Mouse (Mus musculus): ENCODE measurements around the gene Pglyrp3. TPM values are rescaled to one million over a fixed set of nuclear protein-coding genes. Genes with fewer than 3 reads are reported as not detected.
A peak's percentile ranks its signal among the peaks of the same experiment; 100 is the strongest.
"Not testable (repeated sequence)": the region's sequence is repeated elsewhere in the genome, so short reads cannot be mapped to it uniquely, and the experiment has no call there.

Gene Pglyrp3
- not detected in 2 replicates for total RNA-seq (2015)
- total RNA-seq (2017) = not detected in 2 replicates

DNA sequence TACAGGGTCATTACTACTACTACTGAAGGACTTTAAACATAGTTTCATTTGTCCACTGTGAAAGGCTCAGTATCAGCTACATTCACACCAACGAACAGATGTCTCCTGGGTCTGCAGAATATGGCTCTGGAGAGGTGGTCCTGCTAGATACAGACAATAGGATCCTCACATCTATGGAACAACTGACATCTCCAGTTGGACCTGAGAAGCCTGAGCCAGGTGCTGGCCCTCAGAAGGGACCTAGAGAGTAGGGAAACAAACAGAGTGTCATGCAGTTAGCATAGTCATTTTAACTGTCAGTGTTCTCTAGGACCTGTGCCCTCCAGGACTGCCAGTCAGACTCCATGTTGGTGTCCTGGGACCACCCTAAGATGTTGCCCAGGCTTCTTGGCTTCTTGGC, at the start of gene Pglyrp3:
Pglyrp3 (plus strand) TSS at position 301 of the 400 bp plus-strand sequence.
- ATAC-seq (replicated peaks; ENCODE audit: poor library complexity) = no peak

DNA sequence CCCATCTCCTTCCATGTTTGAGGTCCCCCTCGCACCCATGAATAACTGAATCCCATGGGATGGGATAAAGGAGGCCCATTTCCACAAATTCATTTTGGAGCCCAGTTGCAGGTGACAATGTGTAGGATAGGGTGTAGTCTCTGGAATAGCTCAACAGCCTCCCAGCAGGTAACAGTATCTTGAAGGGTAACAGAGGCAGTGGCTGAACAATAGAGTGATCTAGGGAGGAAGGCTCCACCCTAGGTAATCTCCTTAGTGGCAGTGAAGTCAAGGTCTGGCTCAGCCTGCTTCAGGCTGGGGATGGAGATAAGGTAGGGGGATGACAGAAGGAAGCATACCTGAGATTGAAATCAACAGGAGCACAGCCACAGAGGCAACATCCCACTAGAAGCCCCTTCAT, 3.4 kb upstream of the Pglyrp3 start:
- no peak for ATAC-seq (replicated peaks; ENCODE audit: poor library complexity)

DNA sequence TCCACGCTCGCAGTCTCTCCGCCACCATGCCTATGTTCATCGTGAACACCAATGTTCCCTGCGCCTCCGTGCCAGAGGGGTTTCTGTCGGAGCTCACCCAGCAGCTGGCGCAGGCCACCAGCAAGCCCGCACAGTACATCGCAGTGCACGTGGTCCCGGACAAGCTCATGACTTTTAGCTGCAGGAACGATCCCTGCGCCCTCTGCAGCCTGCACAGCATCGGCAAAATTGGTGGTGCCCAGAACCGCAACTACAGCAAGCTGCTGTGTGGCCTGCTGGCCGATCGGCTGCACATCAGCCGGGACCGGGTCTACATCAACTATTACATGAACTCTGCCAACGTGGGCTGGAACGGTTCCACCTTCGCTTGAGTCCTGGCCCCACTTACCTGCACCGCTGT, 10.2 kb downstream of the Pglyrp3 start:
- not testable (repeated sequence) for ATAC-seq (replicated peaks; ENCODE audit: poor library complexity)

DNA sequence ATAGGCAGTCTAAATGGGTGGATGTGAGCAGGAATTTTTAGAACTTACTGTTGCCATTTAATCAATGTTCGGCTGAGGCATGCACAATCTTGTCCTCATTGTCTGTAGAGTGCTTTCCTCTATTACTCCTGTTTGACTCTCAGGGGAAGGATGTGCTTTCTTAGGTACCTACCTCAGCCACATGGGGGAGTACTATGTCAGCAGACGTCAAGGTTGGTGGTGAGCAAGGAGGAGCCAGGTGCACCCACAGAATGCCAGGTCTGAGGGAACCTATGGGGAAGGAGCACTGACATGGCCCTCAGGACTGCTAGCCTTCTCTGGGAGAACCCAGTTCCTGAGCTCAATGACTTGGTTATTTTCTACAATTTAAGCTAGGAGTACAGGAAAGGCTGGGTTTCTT, 18.8 kb downstream of the Pglyrp3 start:
- no peak for ATAC-seq (replicated peaks; ENCODE audit: poor library complexity)

DNA sequence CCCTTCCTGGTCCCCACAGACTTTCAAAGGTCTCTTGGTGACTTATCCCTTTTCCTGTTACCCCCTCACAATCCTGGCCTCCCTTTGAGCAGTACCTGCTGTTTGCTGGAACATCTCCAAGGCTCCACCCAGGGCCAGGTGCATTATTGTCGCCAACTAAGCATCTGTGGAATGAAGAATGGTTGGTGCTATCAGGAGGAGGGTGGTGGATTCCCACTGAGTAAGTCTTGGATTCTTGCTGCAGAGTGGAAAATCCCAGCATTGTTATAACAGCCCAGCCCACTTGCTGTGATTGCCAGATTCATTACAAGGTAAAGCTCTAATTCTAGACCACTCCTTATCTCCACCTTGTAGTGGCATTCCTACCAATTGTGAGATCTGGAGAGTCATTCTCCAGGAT, 19.5 kb downstream of the Pglyrp3 start:
- no peak for ATAC-seq (replicated peaks; ENCODE audit: poor library complexity)

DNA sequence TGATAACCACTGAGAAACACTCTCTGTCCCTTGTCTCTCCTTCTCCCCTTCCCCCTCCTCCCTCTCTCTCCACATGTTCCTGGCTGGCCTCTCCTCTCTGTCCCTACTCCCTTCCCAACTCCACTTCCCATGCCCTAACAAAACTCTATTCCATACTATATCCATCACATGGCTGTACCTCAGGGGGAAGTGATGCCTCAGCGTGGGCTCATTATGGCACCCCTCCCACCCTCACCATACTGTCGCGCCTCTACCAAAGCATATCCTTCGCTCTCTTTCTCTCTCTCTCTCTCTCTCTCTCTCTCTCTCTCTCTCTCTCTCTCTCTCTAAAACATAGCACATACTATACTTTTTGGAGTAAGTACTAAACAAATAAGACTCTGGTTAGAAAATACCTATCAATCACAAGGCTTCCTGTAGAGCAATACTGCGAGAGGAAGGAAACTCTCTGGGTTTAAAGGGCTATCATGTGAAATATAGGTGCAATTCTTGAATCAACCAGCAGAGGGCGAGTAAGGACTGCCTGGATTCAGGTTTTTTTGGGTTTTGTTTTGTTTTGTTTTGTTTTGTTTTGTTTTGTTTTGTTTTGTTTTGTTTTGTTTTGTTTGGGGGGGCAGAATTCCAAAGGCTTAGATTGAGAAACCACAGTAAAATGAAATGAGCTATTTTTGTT, 36.1 kb downstream of the Pglyrp3 start:
- peak; percentile 85 for ATAC-seq (replicated peaks; ENCODE audit: poor library complexity)

DNA sequence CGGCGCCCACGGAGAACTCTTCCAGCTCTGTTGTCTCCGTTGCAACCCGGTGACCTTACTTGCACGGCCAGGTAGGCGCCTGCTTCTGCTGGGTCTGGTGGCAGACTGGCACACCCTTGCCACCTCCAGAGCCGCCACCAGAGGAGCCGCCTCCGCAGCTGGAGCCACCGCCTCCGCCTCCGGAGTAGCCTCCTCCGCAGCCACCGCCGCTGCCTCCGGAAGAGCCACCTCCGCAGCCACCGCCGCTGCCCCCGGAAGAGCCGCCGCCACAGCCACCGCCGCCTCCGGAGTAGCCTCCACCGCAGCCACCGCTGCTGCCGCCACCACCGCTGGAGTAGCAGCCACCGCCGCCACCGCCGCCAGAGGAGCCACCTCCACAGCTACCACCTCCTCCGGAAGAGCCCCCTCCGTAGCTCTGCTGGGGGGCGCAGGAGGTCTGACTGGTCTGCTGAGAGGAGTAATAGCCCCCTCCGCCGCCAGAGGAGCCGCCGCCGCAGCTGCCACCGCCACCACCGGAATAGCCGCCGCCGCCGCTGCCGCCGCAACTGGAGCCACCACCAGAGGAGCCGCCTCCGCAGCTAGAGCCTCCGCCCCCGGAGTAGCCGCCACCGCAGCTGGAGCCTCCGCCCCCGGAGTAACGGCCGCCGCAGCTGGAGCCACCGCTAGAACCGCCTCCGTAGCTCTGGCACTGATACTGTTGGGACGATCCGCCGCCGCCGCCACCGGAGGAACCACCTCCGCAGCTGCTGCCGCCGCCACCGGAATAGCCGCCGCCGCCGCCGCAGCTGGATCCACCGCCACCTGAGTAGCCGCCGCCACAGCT, 66.3 kb downstream of the Pglyrp3 start:
- peak; percentile 63 for ATAC-seq (replicated peaks; ENCODE audit: poor library complexity)

Other genes with a start within 250 kb of the Pglyrp3 start
- not detected in 2 replicates for gene Lor, start 68.6 kb downstream of the Pglyrp3 start, total RNA-seq (2015)
- gene Lor, start 68.6 kb downstream of the Pglyrp3 start, total RNA-seq (2017) = not detected in 2 replicates
- gene Prr9, start 109.4 kb downstream of the Pglyrp3 start, total RNA-seq (2015) = not detected in 2 replicates
- not detected in 2 replicates for gene Prr9, start 109.4 kb downstream of the Pglyrp3 start, total RNA-seq (2017)
- not detected in 2 replicates for gene Lelp1, start 128.2 kb downstream of the Pglyrp3 start, total RNA-seq (2015)
- not detected in 2 replicates for gene Lelp1, start 128.2 kb downstream of the Pglyrp3 start, total RNA-seq (2017)
- not detected in 2 replicates for gene Sprr2a1, start 201.2 kb downstream of the Pglyrp3 start, total RNA-seq (2015)
- gene Sprr2a1, start 201.2 kb downstream of the Pglyrp3 start, total RNA-seq (2017) = not detected in 2 replicates
- gene Sprr2a2, start 201.3 kb downstream of the Pglyrp3 start, total RNA-seq (2015) = not detected in 2 replicates
- gene Sprr2a2, start 201.3 kb downstream of the Pglyrp3 start, total RNA-seq (2017) = not detected in 2 replicates

Data from megakaryocyte progenitor cell, adult 5-6 weeks (primary cell).